Mouse (Mus musculus) heart, postnatal 0 days (tissue): ENCODE measurements at regions not wholly inside any gene's neighbourhood (a gene's known extent, or its start where the extent isn't known, plus 50 kb on each side); places are given as distances from the start of the nearest gene placed in this dataset.

ENCODE experiments used
- ATAC-seq: fragments of 200-750 bp; cut with Nextera tagmentation; 2 replicates; pipeline ENCODE4 v1.8.0; 2017; ENCODE audit warnings: low read depth, moderate number of reproducible peaks, moderate library complexity; ENCODE audit not compliant: insufficient read depth
- DNase-seq: peaks from one replicate; pipeline ENCODE4 v3.0.0-alpha.2; 2016; ENCODE audit warnings: low spot score
- H3K27ac ChIP-seq: fragments of 300-500 bp; sonication (generic); 2 replicates; pipeline ENCODE4 v1.5.1; 2014; ENCODE audit warnings: low read depth, mild to moderate bottlenecking
- H3K27me3 ChIP-seq: fragments of 300-500 bp; sonication (generic); 2 replicates; pipeline ENCODE4 v1.6.1; 2014; ENCODE audit warnings: low read length, mixed read lengths; ENCODE audit not compliant: control insufficient read depth, insufficient read depth
- H3K36me3 ChIP-seq: fragments of 300-500 bp; sonication (generic); replicated peaks from 2 replicates; pipeline ENCODE4 v1.6.1; 2014; ENCODE audit warnings: low read length, mixed read lengths; ENCODE audit not compliant: control insufficient read depth, insufficient read depth
- H3K4me1 ChIP-seq: fragments of 300-500 bp; sonication (generic); 2 replicates; pipeline ENCODE4 v1.6.1; 2014; ENCODE audit warnings: antibody characterized with exemption; ENCODE audit not compliant: control insufficient read depth, insufficient read depth
- H3K4me2 ChIP-seq: fragments of 300-500 bp; sonication (generic); 2 replicates; pipeline ENCODE4 v1.6.1; 2014; ENCODE audit warnings: low read depth, mild to moderate bottlenecking, low read length, moderate library complexity
- H3K4me3 ChIP-seq: fragments of 300-500 bp; sonication (generic); 2 replicates; pipeline ENCODE4 v1.5.1; 2014; ENCODE audit warnings: low read depth, low read length
- H3K9ac ChIP-seq: fragments of 300-500 bp; sonication (generic); replicated peaks from 2 replicates; pipeline ENCODE4 v1.6.1; 2014; ENCODE audit warnings: low read depth, low read length, mixed read lengths
- H3K9me3 ChIP-seq: fragments of 300-500 bp; sonication (generic); replicated peaks from 2 replicates; pipeline ENCODE4 v1.6.1; 2016; ENCODE audit warnings: low read length; ENCODE audit not compliant: control insufficient read depth
- CTCF ChIP-seq: IDR thresholded peaks from 2 replicates; pipeline ENCODE4 v1.5.1; 2016; ENCODE audit warnings: antibody characterized with exemption, control low read depth, low read depth
- EP300 ChIP-seq: IDR thresholded peaks from 2 replicates; pipeline ENCODE4 v1.6.1; 2016; ENCODE audit warnings: antibody characterized with exemption, low read depth
- whole genome bisulfite sequencing: fragments of 180-500 bp; shearing (Covaris S2); extraction: QIAGEN DNeasy Blood & Tissue Kit; methylation state at CpG from one replicate; pipeline ENCODE4 v1.1.7; 2014; 5-methylcytosine and 5-hydroxymethylcytosine counted together

DNA sequence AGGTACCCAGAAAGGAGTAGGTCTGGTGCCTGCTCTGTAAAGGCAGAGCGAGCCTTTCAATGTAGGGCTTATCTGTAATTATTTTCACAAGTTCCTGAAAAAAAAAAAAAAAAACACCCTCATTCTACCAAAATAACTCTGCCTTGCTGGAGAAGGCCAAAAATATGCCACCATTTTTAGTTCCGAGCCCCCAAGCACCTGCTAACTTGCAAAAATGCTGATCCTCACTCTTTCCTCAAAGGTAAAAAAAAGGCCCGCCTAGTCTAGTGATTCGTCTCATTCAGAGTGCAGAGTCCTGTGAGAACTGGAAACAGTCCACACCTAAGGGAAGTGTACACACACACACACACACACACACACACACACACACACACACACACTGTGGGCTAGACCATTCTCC lies 143.7 kb upstream of the Dyrk2 start:
- Histone ChIP-seq H3K9me3 (no peaks in the 10 kb centered on the region), H3K27ac (no peak overlapping the region), H3K9ac (no peak overlapping the region), H3K27me3 (no peaks in the 10 kb centered on the region), H3K4me2 (no peak overlapping the region), H3K4me1 (no peaks in the 10 kb centered on the region), H3K4me3 (no peak overlapping the region), H3K36me3 (no peaks in the 10 kb centered on the region)
- WGBS, result 50% methylated on average over 4 of the region's 4 CpGs
- DNase-seq, result no peak
- ATAC-seq, result no peak
- TF ChIP-seq EP300 (no peak), CTCF (no peak)

DNA sequence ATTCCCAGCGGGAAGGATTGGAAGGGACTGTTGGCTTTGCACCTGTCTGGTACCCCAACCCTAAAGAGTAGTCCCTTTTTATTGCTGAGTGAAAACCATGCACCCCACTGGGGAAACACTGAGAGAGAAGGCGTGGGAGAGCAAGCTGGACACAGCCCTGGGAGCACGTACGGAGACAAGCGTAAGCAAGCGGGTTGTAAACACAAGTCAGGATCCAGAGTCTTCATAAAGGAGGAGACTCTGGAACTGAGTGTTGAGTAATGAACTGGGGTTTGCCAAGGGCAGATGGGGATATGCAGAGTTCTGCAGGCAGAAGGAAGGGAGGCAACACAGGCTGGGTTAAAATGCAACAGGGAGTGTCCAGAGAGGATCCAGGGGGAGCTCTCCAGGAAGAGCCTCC lies 141.5 kb upstream of the Dyrk2 start:
- Histone ChIP-seq H3K36me3 (no peaks in the 10 kb centered on the region), H3K27ac (peak overlapping the region; percentile 28; the same call in 1 of the 2 replicates), H3K4me2 (no peak overlapping the region), H3K27me3 (no peaks in the 10 kb centered on the region), H3K4me3 (no peak overlapping the region), H3K9me3 (no peaks in the 10 kb centered on the region), H3K4me1 (no peaks in the 10 kb centered on the region), H3K9ac (no peak overlapping the region)
- WGBS, result 93% methylated on average over 6 of the region's 6 CpGs
- TF ChIP-seq EP300 (no peak), CTCF (no peak)
- DNase-seq (no peak), ATAC-seq (no peak)

DNA sequence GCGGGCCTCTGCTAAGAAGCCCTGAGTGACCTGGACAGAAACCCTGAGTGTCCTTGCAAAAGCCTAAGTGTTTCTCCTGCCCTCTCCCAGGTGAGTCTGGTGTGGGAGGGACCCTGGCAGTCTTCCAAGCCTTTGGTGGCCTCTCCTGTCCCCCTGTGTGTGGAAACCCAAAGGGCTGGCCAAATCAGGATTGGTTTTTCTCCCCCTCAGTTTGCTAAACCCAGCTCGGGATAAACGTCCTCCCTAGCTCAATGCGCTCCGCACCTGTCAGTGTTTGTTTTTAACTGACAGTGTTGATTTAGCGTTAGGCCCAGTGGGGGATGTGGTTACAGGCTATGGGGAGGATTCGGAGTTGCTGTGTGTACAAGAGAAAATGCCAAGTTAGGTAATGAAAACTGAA lies 140.9 kb upstream of the Dyrk2 start:
- Histone ChIP-seq H3K9ac (no peak overlapping the region), H3K4me1 (no peaks in the 10 kb centered on the region), H3K27ac (no peak overlapping the region), H3K27me3 (no peaks in the 10 kb centered on the region), H3K4me2 (no peak overlapping the region), H3K9me3 (no peaks in the 10 kb centered on the region), H3K4me3 (no peak overlapping the region), H3K36me3 (no peaks in the 10 kb centered on the region)
- WGBS, result 58% methylated on average over 7 of the region's 7 CpGs
- DNase-seq, result no peak
- TF ChIP-seq CTCF (no peak), EP300 (no peak)
- no peak for ATAC-seq

DNA sequence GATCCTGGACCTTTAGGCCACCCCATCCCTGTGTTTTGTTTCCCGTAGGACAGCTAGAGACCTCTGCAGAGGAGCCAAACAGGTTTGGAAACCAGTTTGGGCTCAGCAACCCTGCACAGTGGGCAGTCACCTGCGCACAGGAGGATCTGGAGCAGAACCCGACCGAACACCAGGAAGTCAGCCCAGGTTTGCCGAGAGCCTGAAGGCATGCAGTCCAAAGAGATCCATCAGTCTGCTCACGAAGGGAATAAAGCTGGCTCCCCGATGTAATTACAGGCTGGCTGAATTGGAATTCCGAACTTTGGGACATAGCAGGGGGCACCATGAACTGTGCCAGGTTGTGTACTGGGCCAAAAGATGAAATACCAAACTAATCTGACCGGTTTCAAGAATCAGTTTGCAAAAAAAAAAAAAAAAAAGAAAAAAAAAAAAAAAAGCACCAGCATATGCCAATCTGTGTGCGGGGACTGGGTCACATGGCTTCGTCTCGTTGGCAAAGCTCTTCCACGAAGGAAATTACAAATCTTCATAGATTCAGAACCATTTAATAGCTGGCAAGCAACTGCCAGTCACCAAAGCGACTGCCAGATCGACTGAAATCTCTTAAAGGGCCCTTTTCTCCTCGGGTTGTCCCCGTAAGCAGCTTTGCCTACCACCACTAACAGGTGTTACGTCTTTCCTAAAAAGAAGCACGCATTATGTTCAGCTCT lies 137.0 kb upstream of the Dyrk2 start:
- WGBS, result 84% methylated on average over 19 of the region's 19 CpGs
- H3K27me3 ChIP-seq, result no peaks in the 10 kb centered on the region
- DNase-seq (no peak), ATAC-seq (no peak)
- no peak overlapping the region for H3K27ac ChIP-seq
- no peak overlapping the region for H3K4me3 ChIP-seq
- H3K4me2 ChIP-seq, result no peak overlapping the region
- TF ChIP-seq CTCF (no peak), EP300 (no peak)
- H3K9ac ChIP-seq, result no peak overlapping the region
- no peaks in the 10 kb centered on the region for H3K9me3 ChIP-seq
- H3K4me1 ChIP-seq, result no peaks in the 10 kb centered on the region
- H3K36me3 ChIP-seq, result no peaks in the 10 kb centered on the region

DNA sequence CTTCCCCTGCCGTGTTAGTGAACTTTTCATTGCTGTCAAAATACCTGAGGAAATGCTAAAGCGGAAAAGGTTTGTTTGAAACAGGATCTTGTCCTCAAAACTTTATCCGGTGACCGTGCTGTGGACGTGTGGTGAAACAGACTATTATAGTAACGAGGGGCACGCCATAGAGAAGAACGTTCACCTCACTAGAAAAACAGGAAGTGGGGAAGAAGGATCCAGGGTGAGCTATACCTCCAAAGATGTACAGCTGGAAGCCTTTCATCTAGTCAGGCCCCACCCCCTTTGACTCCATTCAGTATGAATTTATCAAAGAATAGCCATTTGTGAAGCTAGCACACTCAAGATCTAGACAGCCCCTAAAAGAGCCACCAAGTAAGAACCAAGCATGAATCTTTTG lies 135.5 kb upstream of the Dyrk2 start:
- H3K9me3 ChIP-seq, result no peaks in the 10 kb centered on the region
- H3K4me2 ChIP-seq, result no peak overlapping the region
- no peak overlapping the region for H3K27ac ChIP-seq
- ATAC-seq, result no peak
- no peaks in the 10 kb centered on the region for H3K4me1 ChIP-seq
- 78% methylated on average over 8 of the region's 8 CpGs for WGBS
- H3K4me3 ChIP-seq, result no peak overlapping the region
- TF ChIP-seq CTCF (no peak), EP300 (no peak)
- no peaks in the 10 kb centered on the region for H3K27me3 ChIP-seq
- no peak overlapping the region for H3K9ac ChIP-seq
- no peaks in the 10 kb centered on the region for H3K36me3 ChIP-seq
- DNase-seq, result no peak

DNA sequence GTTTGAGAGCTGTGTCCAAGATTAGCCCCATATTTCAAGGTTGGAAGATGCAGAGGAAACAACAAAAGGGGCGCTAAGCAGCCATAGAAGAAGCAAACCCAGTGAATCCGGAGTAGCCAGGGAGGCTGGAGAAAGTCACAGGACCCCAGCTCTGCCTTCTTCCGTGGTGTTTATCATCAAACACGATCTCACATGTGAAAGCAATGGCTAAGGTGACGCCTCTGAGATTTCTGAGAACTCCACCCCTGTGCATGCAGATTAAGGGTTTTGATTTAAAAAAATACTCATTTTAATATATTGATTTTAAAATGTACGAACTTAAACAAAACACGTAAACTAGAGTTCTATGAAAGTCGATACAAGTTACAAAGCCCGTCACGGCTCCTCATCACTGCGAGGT lies 134.4 kb upstream of the Dyrk2 start:
- no peaks in the 10 kb centered on the region for H3K27me3 ChIP-seq
- no peak overlapping the region for H3K27ac ChIP-seq
- 90% methylated on average over 11 of the region's 11 CpGs for WGBS
- no peaks in the 10 kb centered on the region for H3K4me1 ChIP-seq
- DNase-seq, result no peak
- no peak overlapping the region for H3K9ac ChIP-seq
- no peak overlapping the region for H3K4me3 ChIP-seq
- no peaks in the 10 kb centered on the region for H3K36me3 ChIP-seq
- ATAC-seq, result no peak
- H3K4me2 ChIP-seq, result no peak overlapping the region
- TF ChIP-seq EP300 (no peak), CTCF (no peak)
- H3K9me3 ChIP-seq, result no peaks in the 10 kb centered on the region
